Mouse (Mus musculus) limb, embryonic 13.5 days (tissue): Measurements from ENCODE around the gene Podn. TPM values are rescaled to one million over a fixed set of nuclear protein-coding genes. Genes with fewer than 3 reads are reported as not detected.
"Not testable (repeated sequence)": the region's sequence is repeated elsewhere in the genome, so short reads cannot be mapped to it uniquely, and the experiment has no call there.

ENCODE experiments used
- ATAC-seq: fragments of 200-750 bp; cut with Nextera tagmentation; 2 replicates; pipeline ENCODE4 v1.8.0; 2017; ENCODE audit warnings: low read depth, moderate number of reproducible peaks, moderate TSS enrichment; ENCODE audit not compliant: low FRiP score
- H3K27ac ChIP-seq: fragments of 300-500 bp; sonication (generic); 2 replicates; pipeline ENCODE4 v1.5.1; 2015; ENCODE audit warnings: inconsistent platforms, mild to moderate bottlenecking, moderate library complexity
- H3K27me3 ChIP-seq: fragments of 300-500 bp; sonication (generic); 2 replicates; pipeline ENCODE4 v1.6.1; 2015; ENCODE audit warnings: mild to moderate bottlenecking, inconsistent platforms
- H3K36me3 ChIP-seq: fragments of 300-500 bp; sonication (generic); 2 replicates; pipeline ENCODE4 v1.6.1; 2015; ENCODE audit warnings: inconsistent platforms, mild to moderate bottlenecking, moderate library complexity
- H3K4me1 ChIP-seq: fragments of 300-500 bp; sonication (generic); 2 replicates; pipeline ENCODE4 v1.6.1; 2015; ENCODE audit warnings: inconsistent platforms
- H3K4me2 ChIP-seq: fragments of 300-500 bp; sonication (generic); replicated peaks from 2 replicates; pipeline ENCODE4 v1.6.1; 2015; ENCODE audit warnings: inconsistent platforms, mild to moderate bottlenecking, moderate library complexity
- H3K4me3 ChIP-seq: fragments of 300-500 bp; sonication (generic); 2 replicates; pipeline ENCODE4 v1.5.1; 2015; ENCODE audit warnings: moderate library complexity, mild to moderate bottlenecking, inconsistent platforms
- H3K9ac ChIP-seq: fragments of 300-500 bp; sonication (generic); 2 replicates; pipeline ENCODE4 v1.6.1; 2015; ENCODE audit warnings: mild to moderate bottlenecking, inconsistent platforms
- H3K9me3 ChIP-seq: fragments of 300-500 bp; sonication (generic); 2 replicates; pipeline ENCODE4 v1.6.1; 2016; ENCODE audit warnings: inconsistent platforms
- WGBS: fragments of 180-500 bp; shearing (Covaris S2); methylation state at CpG from one replicate; pipeline ENCODE4 v1.1.7; 2015; 5-methylcytosine and 5-hydroxymethylcytosine counted together
- polyA plus RNA-seq: library from polyadenylated mRNA; unstranded; fragments of >200 nt; fragmentation: Nextera tagmentation; extraction: Ambion mirVana; gene quantifications from 2 replicates; pipeline ENCODE4 v1.2.1, GENCODE M21; 2015

Gene Podn
- polyA plus RNA-seq: 1.0 and 1.4 TPM in 2 replicates

DNA sequence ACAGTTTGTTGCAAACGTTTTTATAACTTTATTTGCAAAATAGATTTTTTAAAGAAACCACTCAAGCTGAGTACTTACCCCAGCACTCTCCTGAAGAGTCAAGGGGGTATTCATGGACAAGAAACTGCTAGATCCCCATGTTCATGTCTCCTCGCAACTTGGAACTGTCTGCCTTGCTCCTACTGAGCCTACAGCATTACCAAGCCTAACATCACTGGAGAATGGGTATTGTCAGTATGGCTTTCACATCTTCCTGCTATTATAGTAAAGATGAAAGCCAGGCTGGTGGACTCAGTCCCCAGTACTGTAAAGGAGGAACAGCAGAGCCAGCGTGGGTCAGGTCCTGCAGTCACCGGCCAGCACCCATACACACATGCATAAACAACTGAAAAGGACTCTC, at the start of gene Podn:
Gene Podn (minus strand): TSS at position 101 of the 400 bp plus-strand sequence.
- no peak within 1 kb of the TSS for H3K9ac ChIP-seq
- no peak within 1 kb of the TSS for H3K4me3 ChIP-seq
- H3K4me1 ChIP-seq: no peaks in the 10 kb centered on the region
- peaks cover 15% of the 10 kb centered on the region; the same call in 1 of the 2 replicates for H3K36me3 ChIP-seq
- H3K4me2 ChIP-seq: no peak within 1 kb of the TSS
- no peak within 1 kb of the TSS for H3K27ac ChIP-seq
- ATAC-seq: no peak
- no peaks in the 10 kb centered on the region for H3K27me3 ChIP-seq
- H3K9me3 ChIP-seq: no peaks in the 10 kb centered on the region
- WGBS: 73% methylated on average over 4 of the region's 4 CpGs

DNA sequence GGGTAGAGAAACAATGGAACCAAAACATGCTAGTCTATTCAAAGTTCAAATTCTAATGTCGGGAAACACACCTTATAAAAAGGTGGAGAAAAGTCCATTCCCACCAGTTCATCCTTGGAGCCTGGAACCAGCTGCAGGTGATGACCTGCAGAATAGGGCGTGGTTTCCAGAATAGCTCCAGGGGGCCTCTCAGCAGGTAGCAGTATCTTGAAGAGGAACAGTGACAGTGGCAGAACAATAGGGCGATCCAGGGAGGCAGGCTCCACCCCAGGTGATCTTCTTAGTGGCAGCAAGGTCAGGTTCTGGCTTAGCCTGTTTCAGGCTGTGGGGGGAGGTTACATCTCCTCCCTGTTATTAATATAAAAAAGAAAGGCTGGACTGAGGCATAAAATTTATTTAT, 49.3 kb upstream of the Podn start:
- WGBS: 37% methylated on average over 3 of the region's 3 CpGs
- H3K4me1 ChIP-seq, H3K36me3 ChIP-seq, H3K4me3 ChIP-seq, H3K9ac ChIP-seq, H3K27ac ChIP-seq, H3K4me2 ChIP-seq, H3K9me3 ChIP-seq, ATAC-seq, H3K27me3 ChIP-seq: not testable (repeated sequence)

DNA sequence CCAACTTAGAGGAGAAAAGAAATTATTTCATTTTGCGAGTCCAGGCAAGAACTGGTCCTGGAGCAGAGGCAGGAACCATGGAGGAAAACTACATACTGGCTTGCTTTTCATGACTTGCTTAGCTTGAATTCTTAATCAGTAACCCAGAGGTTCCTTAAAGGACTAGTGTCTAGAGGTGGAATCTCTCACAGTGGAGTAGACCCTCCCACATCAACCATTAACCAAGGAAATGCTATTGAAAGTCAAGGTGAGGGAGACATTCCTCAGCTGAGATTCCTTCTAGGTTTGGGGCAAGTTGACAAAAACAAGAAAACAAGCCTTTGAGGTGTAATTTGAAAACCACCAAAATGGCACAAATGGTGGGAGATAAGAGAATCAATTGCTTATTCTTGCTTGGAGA, 48.6 kb upstream of the Podn start, which contains the start of gene Scp2:
Gene Scp2 (minus strand): TSS at position 119 of the 400 bp plus-strand sequence.
- no peaks in the 10 kb centered on the region for H3K4me1 ChIP-seq
- H3K27me3 ChIP-seq: no peaks in the 10 kb centered on the region
- no peak within 1 kb of the TSS for H3K9ac ChIP-seq
- no peak within 1 kb of the TSS for H3K4me3 ChIP-seq
- 67% methylated on average over 1 of the region's 1 CpGs for WGBS
- no peaks in the 10 kb centered on the region for H3K36me3 ChIP-seq
- no peak for ATAC-seq
- H3K4me2 ChIP-seq: no peak within 1 kb of the TSS
- H3K9me3 ChIP-seq: 0 out of 2 replicates have a peak, but pooled peaks cover 4% of the 10 kb centered on the region
- H3K27ac ChIP-seq: no peak within 1 kb of the TSS

DNA sequence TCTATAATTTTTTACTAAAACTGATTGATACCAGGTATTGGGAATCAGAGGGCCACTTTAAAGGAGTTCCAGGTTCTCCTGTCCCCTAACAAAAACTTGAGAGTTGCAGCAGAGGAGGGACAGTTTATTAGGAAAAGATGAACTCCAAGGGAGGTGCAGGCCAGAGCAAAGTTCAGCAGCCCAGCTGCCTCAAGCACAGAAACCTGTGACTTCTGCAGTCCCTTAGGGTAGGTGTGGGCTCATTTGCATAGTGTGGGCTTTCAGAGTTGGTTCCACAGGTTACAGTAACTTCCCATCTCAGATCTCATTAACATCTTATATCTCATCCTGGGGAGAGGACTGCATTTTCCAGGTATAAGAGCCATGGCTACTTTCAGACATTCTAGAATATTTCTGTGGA, 47.5 kb upstream of the Podn start:
- Histone ChIP-seq H3K4me1 (no peaks in the 10 kb centered on the region), H3K27me3 (no peaks in the 10 kb centered on the region), H3K36me3 (no peaks in the 10 kb centered on the region), H3K4me2 (no peak overlapping the region), H3K4me3 (no peak overlapping the region), H3K9ac (no peak overlapping the region), H3K27ac (no peak overlapping the region), H3K9me3 (0 out of 2 replicates have a peak, but pooled peaks cover 4% of the 10 kb centered on the region)
- no peak for ATAC-seq

DNA sequence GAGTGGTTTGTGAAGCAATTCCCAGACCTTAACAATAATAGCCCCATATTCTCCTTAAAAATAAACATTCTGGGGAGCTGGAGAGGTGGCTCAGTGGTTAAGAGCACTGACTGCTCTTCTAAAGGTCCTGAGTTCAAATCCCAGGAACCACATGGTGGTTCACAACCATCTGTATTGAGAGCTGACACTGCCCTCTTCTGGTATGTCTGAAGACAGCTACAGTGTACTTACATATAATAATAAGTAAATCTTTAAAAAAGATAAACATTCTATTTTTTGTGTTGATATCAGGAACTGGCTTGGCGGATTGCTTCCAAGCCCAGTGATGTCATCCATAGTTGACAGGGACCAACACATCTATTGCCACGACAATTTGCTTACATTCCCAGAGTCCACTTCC, 46.9 kb upstream of the Podn start:
- not testable (repeated sequence) for H3K4me1 ChIP-seq, H3K27me3 ChIP-seq, H3K4me2 ChIP-seq, H3K36me3 ChIP-seq, H3K4me3 ChIP-seq, H3K27ac ChIP-seq, H3K9me3 ChIP-seq, H3K9ac ChIP-seq, ATAC-seq
- WGBS: 79% methylated on average over 2 of the region's 2 CpGs

DNA sequence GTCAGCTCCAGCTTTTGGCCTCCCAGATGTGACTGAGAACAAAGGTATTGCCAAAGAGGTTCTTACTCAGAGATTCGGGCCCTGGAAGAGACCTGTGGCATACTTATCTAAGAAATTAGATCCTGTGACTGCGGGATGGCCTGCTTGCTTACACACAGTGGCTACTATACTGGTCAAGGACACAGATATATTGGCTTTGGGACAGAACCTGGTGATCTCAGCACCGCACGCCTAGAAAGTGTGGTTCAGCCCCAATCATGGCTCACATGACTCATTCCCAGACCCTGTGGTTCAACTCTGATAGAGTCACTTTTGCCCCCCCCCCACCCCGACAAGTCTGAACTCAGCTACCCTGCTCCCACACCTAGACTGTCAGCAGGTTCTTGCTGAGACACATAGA, 40.7 kb upstream of the Podn start:
- Histone ChIP-seq H3K27ac (no peak overlapping the region), H3K9ac (no peak overlapping the region), H3K4me1 (no peaks in the 10 kb centered on the region), H3K9me3 (no peaks in the 10 kb centered on the region), H3K36me3 (no peaks in the 10 kb centered on the region), H3K4me3 (no peak overlapping the region), H3K4me2 (no peak overlapping the region), H3K27me3 (no peaks in the 10 kb centered on the region)
- ATAC-seq: no peak
- WGBS: 88% methylated on average over 5 of the region's 5 CpGs

DNA sequence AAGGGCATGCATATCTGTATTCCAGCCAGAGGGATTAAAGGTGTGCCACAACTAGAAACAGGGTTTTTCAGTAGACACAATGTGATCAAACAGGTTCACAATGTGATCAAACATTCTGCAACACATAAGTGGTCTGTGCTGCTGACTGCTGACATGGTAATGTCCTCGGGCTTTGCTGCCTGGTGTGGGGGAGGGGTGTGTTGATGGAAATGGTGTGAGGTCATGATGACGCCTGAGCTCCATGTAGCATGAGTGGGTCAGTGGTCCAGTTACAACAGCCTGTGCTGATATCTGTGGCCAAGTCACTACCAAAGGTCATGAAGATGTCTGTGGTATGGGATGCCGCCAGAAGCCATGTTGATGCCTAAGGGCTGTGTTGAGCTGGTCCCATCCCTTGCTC, 34.2 kb upstream of the Podn start:
- no peak overlapping the region for H3K4me2 ChIP-seq
- H3K4me3 ChIP-seq: no peak overlapping the region
- 84% methylated on average over 3 of the region's 3 CpGs for WGBS
- peaks cover 3% of the 10 kb centered on the region; the same call in 1 of the 2 replicates for H3K4me1 ChIP-seq
- no peak overlapping the region for H3K9ac ChIP-seq
- H3K27ac ChIP-seq: no peak overlapping the region
- no peak for ATAC-seq
- no peaks in the 10 kb centered on the region for H3K27me3 ChIP-seq
- H3K9me3 ChIP-seq: peaks cover 3% of the 10 kb centered on the region; the same call in 1 of the 2 replicates
- no peaks in the 10 kb centered on the region for H3K36me3 ChIP-seq

DNA sequence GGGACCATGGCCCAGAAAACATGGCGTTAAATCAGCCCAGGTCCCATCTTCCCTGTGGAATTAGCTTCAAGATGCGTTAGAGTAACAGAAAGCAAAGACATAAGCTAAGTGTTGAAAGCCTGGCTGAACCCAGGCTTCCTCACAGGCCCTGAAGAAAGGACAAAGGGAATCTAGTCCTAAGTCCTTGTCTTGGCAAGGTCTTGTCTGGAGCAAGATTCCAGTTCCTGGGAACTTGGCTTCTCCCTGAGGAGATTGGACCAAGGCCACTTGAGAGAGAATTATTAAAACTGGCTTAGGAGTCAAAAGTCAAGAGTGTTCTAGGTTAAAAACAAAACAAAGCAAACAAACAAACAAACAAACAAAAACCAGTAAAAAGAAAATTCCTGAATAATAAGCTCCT, 32.1 kb upstream of the Podn start:
- ATAC-seq: no peak
- no peaks in the 10 kb centered on the region for H3K27me3 ChIP-seq
- WGBS: 88% methylated on average over 2 of the region's 2 CpGs
- H3K9ac ChIP-seq: no peak overlapping the region
- H3K4me2 ChIP-seq: no peak overlapping the region
- no peaks in the 10 kb centered on the region for H3K36me3 ChIP-seq
- H3K4me1 ChIP-seq: peaks cover 3% of the 10 kb centered on the region; the same call in 1 of the 2 replicates
- peaks cover 3% of the 10 kb centered on the region; the same call in 1 of the 2 replicates for H3K9me3 ChIP-seq
- no peak overlapping the region for H3K4me3 ChIP-seq
- H3K27ac ChIP-seq: no peak overlapping the region

DNA sequence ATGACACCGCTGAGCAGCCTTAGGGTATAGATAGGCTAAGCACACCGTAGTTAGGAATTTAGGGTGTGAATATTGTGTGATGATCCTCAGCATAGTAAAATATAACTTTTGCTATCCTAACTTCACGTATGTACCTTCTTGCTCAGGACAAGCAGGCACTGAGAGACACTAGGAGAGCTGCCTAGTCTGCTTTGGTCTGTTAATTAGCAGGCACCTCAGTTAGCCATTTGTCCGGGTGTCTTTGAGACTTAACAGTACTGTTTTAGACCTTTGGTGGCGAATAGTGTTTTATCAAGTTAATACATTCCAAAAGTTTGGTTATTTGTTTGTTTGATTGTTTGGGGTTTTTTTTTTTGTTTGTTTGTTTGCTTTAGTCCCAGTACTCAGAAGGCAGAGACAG, 31.3 kb upstream of the Podn start:
- Histone ChIP-seq H3K4me1 (peaks cover 3% of the 10 kb centered on the region; the same call in 1 of the 2 replicates), H3K27me3 (no peaks in the 10 kb centered on the region), H3K36me3 (no peaks in the 10 kb centered on the region), H3K4me2 (no peak overlapping the region), H3K9me3 (peaks cover 3% of the 10 kb centered on the region; the same call in 1 of the 2 replicates), H3K4me3 (no peak overlapping the region), H3K27ac (no peak overlapping the region), H3K9ac (no peak overlapping the region)
- 90% methylated on average over 5 of the region's 5 CpGs for WGBS
- ATAC-seq: no peak

DNA sequence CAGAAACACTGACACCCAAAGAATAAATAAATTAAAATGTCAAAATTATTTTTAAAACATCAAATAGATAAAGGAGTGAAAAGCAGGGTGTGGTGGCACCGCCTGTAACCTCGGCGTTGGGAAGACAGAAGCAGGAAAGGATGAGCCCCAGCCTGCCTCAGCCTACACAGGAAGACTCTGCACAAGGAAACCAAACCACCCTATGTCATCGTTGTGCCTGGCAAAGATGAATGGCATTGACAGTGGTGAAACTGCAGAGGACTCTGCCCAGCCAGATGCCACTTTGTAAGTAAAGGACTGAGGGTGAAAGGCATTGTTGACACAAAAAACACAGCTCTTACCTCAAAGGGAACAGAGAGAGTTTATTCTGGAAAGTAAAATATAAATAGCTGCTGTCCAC, 30.0 kb upstream of the Podn start:
- 83% methylated on average over 4 of the region's 4 CpGs for WGBS

DNA sequence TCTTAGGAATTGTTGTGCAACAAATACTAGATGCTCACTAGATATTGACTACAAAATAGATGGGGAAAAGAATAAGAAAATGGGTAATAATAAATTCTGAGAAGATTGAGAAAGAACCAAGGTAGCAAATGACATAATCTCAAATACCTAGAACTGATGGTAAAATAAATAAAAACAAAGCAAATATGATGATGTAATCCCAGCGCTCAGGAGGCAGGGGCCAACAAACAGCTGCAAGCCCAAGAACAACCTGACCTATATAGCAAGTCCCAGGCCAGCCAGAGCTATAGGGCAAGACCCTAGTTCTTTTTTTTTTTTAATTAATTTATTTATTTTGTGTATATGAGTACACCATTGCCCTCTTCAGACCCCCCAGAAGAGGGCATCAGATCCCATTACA, 27.9 kb upstream of the Podn start:
- Histone ChIP-seq H3K4me3 (no peak overlapping the region), H3K36me3 (no peaks in the 10 kb centered on the region), H3K9ac (no peak overlapping the region), H3K27me3 (no peaks in the 10 kb centered on the region), H3K9me3 (no peaks in the 10 kb centered on the region), H3K4me2 (no peak overlapping the region), H3K4me1 (peaks cover 3% of the 10 kb centered on the region; the same call in 1 of the 2 replicates), H3K27ac (no peak overlapping the region)
- WGBS: 95% methylated on average over 1 of the region's 1 CpGs
- ATAC-seq: no peak

More for the DNA sequence above, 30.0 kb upstream of the Podn start:
- Histone ChIP-seq H3K4me3 (no peak overlapping the region), H3K4me2 (no peak overlapping the region), H3K4me1 (peaks cover 3% of the 10 kb centered on the region; the same call in 1 of the 2 replicates), H3K27ac (no peak overlapping the region), H3K9ac (no peak overlapping the region), H3K27me3 (no peaks in the 10 kb centered on the region), H3K9me3 (peaks cover 3% of the 10 kb centered on the region; the same call in 1 of the 2 replicates), H3K36me3 (no peaks in the 10 kb centered on the region)
- no peak for ATAC-seq

DNA sequence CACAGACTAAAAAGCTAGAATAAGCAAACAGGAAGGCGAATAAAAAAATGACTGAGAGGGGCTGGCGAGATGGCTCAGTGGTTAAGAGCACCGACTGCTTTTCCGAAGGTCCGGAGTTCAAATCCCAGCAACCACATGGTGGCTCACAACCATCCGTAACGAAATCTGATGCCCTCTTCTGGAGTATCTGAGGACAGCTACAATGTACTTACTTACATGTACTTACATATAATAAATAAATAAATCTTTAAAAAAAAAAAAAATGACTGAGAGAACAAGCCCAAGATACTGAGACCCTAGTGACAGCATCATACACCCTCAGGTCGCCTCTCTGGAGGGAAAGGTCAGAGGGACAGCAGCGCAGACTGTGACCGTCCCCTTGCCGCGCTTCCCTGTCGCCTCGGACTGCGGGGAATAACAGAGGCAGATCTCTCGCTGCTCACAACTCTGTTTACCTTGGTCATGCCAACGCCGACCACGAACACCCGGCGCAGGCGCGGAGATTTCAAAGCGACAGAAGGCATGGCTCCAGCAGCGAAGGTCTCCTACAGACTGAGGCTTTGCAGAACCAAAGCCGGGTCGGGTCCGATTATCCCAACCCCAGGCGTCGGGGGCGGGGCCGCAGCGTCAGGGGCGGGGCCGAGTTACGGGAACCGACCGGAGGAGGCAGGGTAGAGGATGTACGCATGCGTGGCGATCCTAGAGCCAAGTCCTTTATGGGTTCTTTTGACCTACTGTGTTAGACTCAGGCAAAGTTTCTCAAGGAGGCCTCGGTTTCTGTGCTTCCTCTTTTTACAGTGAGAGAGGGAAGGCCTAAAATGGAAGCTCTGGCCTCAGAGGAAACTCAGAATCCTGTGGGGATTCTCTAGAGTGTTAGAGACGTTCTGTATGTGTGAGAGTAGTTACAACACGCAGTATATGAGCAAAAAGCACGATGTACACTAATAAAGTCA, 22.0 kb upstream of the Podn start:
- Histone ChIP-seq H3K9ac (peak overlapping the region; percentile 77), H3K4me3 (peak overlapping the region; percentile 65), H3K27me3 (no peaks in the 10 kb centered on the region), H3K9me3 (no peaks in the 10 kb centered on the region), H3K27ac (peak overlapping the region; percentile 28; the same call in 1 of the 2 replicates), H3K4me1 (no peaks in the 10 kb centered on the region), H3K4me2 (peak overlapping the region; percentile 65), H3K36me3 (no peaks in the 10 kb centered on the region)
- WGBS: 15% methylated on average over 45 of the region's 45 CpGs
- ATAC-seq: peak; percentile 97
